Mouse (Mus musculus) olfactory bulb, adult 2 months (tissue): Measurements from ENCODE around the gene Bok.

Source experiments
- CTCF ChIP-seq: fragments of 200-500 bp; IDR thresholded peaks from 2 replicates; pipeline ENCODE4 v1.5.1; 2012; ENCODE audit warnings: low read depth, mild to moderate bottlenecking, low read length, moderate library complexity; ENCODE audit not compliant: insufficient read depth
- POLR2A ChIP-seq: fragments of 200-500 bp; IDR thresholded peaks from 2 replicates; pipeline ENCODE4 v1.6.1; 2012; ENCODE audit warnings: mild to moderate bottlenecking, low read depth, low read length, moderate library complexity; ENCODE audit not compliant: insufficient read depth

- TF ChIP-seq CTCF = no peak
- TF ChIP-seq POLR2A = no peak
Observed at GRCm38 (mm10) chr1:93721557-93721956, 36.1 kb downstream of the Bok start.
